Mouse (Mus musculus): ENCODE results near the gene 2310022B05Rik. TPM values are rescaled to one million over a fixed set of nuclear protein-coding genes. Genes with fewer than 3 reads are reported as not detected.

2310022B05Rik gene
- polyA plus RNA-seq, 1 experiment from 2014 or later = 30.6 TPM

DNA sequence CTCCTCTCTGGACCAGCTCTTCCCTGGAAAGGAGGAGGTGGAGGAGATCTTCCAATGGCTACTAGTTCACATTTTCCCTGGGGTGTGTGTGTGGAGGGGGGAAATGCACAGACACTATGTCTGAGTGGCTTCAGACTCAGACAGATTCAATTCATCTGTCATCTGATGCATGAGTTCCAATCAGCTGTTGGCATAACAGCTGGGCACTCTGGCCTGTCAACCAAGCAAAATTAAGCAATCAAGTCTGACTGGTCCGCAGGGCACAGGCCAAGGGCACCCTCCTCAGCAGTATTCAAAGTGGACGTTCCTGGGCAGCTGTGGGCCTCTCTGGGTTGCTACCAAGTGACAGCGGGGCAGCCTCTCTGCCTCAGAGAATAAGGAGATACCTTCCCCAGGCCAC lies 5.6 kb upstream of the 2310022B05Rik start:
- no peaks in the 10 kb centered on the region for H3K4me1 ChIP-seq (ENCODE audit: control insufficient read depth, insufficient read depth, low read length)
- H3K27ac ChIP-seq (ENCODE audit: low read depth, low read length) = no peak overlapping the region
- no peak overlapping the region for H3K4me3 ChIP-seq (ENCODE audit: low read depth, low read length)
- WGBS = 86% methylated on average over 3 of the region's 3 CpGs
- H3K27me3 ChIP-seq (replicated peaks; ENCODE audit: control insufficient read depth, insufficient read depth, low read length) = no peaks in the 10 kb centered on the region
- peaks cover 35% of the 10 kb centered on the region for H3K36me3 ChIP-seq (ENCODE audit: control insufficient read depth, insufficient read depth, low read length)
- ATAC-seq = no peak
- H3K4me2 ChIP-seq (ENCODE audit: low read length) = no peak overlapping the region
- H3K9me3 ChIP-seq (replicated peaks; ENCODE audit: control insufficient read depth, low read length) = no peaks in the 10 kb centered on the region
- no peak for DNase-seq (ENCODE audit: low spot score)
- H3K9ac ChIP-seq (ENCODE audit: low read length) = no peak overlapping the region

DNA sequence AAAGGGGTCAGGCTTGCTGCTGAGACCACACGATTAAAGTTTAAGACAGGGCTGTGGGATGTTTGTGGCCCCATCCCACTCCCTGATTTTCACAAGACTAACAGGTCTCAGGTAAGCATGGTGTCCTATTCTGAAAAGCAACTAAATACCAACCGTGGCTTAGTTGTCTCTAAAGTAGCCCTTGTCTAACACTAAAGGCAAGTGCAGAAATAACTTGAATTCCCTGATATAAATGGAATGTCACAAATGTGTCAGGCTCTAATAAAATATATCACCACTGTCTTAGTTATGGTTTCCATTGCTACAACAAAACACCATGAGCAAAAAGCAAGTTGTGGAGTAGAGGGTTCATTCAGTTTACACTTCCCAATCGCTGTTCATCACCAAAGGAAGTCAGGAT lies 1.2 kb upstream of the 2310022B05Rik start:
- Histone ChIP-seq H3K4me2 (ENCODE audit: low read length) (no peak overlapping the region), H3K4me3 (ENCODE audit: low read depth, low read length) (no peak overlapping the region), H3K4me1 (ENCODE audit: control insufficient read depth, insufficient read depth, low read length) (peaks cover 25% of the 10 kb centered on the region), H3K27ac (ENCODE audit: low read depth, low read length) (no peak overlapping the region), H3K9me3 (replicated peaks; ENCODE audit: control insufficient read depth, low read length) (no peaks in the 10 kb centered on the region), H3K36me3 (ENCODE audit: control insufficient read depth, insufficient read depth, low read length) (no peaks in the 10 kb centered on the region), H3K9ac (ENCODE audit: low read length) (no peak overlapping the region), H3K27me3 (replicated peaks; ENCODE audit: control insufficient read depth, insufficient read depth, low read length) (no peaks in the 10 kb centered on the region)
- DNase-seq (ENCODE audit: low spot score) = no peak
- WGBS = 92% methylated on average over 3 of the region's 3 CpGs
- no peak for ATAC-seq

DNA sequence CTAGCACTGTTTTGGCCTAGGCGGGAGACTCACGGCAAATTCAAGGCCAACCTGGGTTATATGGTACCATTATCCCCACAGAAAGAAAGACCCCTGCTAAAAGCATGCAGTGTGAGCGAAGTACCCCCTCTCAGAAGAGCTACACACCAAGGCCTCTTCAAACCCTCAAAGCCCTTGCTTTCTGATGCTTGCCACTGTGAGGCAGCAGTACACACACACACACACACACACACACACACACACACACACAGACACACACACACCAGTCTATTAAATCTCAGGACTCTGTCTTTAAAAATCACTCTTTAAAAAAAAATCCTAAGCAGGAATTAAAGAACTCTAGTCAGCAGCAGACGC lies 683 bp upstream of the 2310022B05Rik start:
- 0 out of 2 replicates have a peak, but pooled peaks have one; percentile 9 for ATAC-seq
- peak; percentile 46 for DNase-seq (ENCODE audit: low spot score)
- peak overlapping the region; percentile 84 for H3K27ac ChIP-seq (ENCODE audit: low read depth, low read length)
- H3K4me2 ChIP-seq (ENCODE audit: low read length) = peak overlapping the region; percentile 88
- 48% methylated on average over 4 of the region's 4 CpGs for WGBS
- H3K9me3 ChIP-seq (replicated peaks; ENCODE audit: control insufficient read depth, low read length) = no peaks in the 10 kb centered on the region
- peak overlapping the region; percentile 88 for H3K9ac ChIP-seq (ENCODE audit: low read length)
- H3K4me3 ChIP-seq (ENCODE audit: low read depth, low read length) = peak overlapping the region; percentile 92
- peaks cover 25% of the 10 kb centered on the region for H3K4me1 ChIP-seq (ENCODE audit: control insufficient read depth, insufficient read depth, low read length)
- H3K36me3 ChIP-seq (ENCODE audit: control insufficient read depth, insufficient read depth, low read length) = no peaks in the 10 kb centered on the region
- H3K27me3 ChIP-seq (replicated peaks; ENCODE audit: control insufficient read depth, insufficient read depth, low read length) = no peaks in the 10 kb centered on the region

DNA sequence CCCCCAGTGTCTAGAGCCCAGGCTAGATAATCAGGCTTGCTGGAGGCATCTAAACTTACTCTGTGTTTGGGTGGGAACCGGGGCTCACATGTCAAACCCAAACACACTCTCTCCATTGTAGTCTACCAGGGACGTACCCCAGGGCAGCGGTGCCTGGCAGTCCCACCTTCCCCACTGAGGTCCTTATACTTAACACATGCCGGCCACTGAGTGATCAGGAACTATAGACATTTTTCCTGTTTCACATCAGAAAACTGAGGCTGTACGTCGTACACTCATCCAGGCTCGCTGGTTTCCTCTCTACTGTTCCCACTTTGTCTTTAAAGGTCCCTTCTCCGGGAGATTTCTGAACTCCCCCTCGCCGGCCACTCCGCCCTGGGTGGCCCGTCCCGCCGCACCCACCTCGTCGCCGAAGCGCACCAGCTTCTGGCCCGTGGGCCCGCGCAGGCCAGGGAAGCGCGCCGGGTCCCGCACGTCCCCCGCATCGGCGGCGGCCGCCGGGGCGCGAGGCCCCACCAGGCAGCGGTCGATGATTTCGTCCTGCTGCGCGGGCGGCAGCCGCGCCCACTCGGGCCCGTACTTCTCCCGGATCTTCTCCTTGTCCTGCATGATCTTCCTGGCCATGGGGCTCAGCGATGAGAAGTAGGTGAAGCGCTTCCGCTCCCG lies 590 bp downstream of the 2310022B05Rik start:
- peak overlapping the region; percentile 88 for H3K9ac ChIP-seq (ENCODE audit: low read length)
- ATAC-seq (peak; percentile 58), DNase-seq (ENCODE audit: low spot score) (no peak)
- H3K4me2 ChIP-seq (ENCODE audit: low read length) = peak overlapping the region; percentile 88
- H3K36me3 ChIP-seq (ENCODE audit: control insufficient read depth, insufficient read depth, low read length) = no peaks in the 10 kb centered on the region
- H3K27me3 ChIP-seq (replicated peaks; ENCODE audit: control insufficient read depth, insufficient read depth, low read length) = no peaks in the 10 kb centered on the region
- H3K4me1 ChIP-seq (ENCODE audit: control insufficient read depth, insufficient read depth, low read length) = peaks cover 30% of the 10 kb centered on the region
- peak overlapping the region; percentile 92 for H3K4me3 ChIP-seq (ENCODE audit: low read depth, low read length)
- peak overlapping the region; percentile 84 for H3K27ac ChIP-seq (ENCODE audit: low read depth, low read length)
- under 1% methylated on average over 48 of the region's 49 CpGs for WGBS
- H3K9me3 ChIP-seq (replicated peaks; ENCODE audit: control insufficient read depth, low read length) = no peaks in the 10 kb centered on the region

DNA sequence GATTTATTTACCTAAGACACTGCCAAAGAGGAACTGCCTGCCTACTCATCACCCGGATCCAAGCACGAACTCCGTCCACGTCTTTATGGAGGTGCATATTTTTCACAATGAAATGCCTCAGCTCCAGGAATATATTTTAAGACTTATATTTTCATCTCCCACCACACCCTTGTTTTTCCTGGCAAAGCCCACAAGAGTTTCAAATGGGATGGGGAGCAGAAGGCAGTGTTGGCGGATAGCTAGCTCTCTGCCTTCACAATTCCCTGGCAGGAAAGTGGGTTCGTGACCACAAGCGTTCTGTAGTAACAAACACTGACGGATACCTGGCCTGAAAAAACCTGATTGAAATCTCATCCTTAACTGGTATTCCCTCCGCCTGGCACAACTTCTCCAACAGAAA lies 1.4 kb downstream of the 2310022B05Rik start:
- no peaks in the 10 kb centered on the region for H3K9me3 ChIP-seq (replicated peaks; ENCODE audit: control insufficient read depth, low read length)
- no peaks in the 10 kb centered on the region for H3K27me3 ChIP-seq (replicated peaks; ENCODE audit: control insufficient read depth, insufficient read depth, low read length)
- no peaks in the 10 kb centered on the region for H3K36me3 ChIP-seq (ENCODE audit: control insufficient read depth, insufficient read depth, low read length)
- H3K4me2 ChIP-seq (ENCODE audit: low read length) = peak overlapping the region; percentile 88
- ATAC-seq (no peak), DNase-seq (ENCODE audit: low spot score) (no peak)
- H3K9ac ChIP-seq (ENCODE audit: low read length) = peak overlapping the region; percentile 88
- H3K4me3 ChIP-seq (ENCODE audit: low read depth, low read length) = peak overlapping the region; percentile 92
- 0 out of 2 replicates have a peak overlapping the region, but pooled peaks have one; percentile 9 for H3K27ac ChIP-seq (ENCODE audit: low read depth, low read length)
- H3K4me1 ChIP-seq (ENCODE audit: control insufficient read depth, insufficient read depth, low read length) = peaks cover 30% of the 10 kb centered on the region
- 63% methylated on average over 9 of the region's 9 CpGs for WGBS

DNA sequence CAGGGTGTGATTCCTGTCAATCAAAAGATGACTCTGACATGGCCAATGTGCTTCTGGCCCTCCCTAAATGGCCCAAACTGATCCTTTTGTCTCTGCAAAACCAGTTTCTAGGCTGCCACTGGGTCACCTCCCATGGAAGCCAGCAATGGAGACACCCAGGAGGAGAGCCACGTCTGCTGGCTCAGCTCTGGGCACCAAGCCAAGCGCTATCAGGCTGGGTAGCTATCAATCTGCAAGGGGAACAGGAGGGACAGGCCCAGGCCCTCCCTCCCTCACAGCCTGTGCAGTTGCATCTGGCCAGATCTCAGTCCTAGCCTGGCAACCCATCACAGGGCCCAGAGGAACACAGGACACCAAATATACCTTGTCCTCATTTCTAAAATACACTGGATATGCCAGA lies 4.8 kb downstream of the 2310022B05Rik start:
- peaks cover 30% of the 10 kb centered on the region for H3K4me1 ChIP-seq (ENCODE audit: control insufficient read depth, insufficient read depth, low read length)
- H3K4me2 ChIP-seq (ENCODE audit: low read length) = no peak overlapping the region
- peak; percentile 52 for ATAC-seq

DNA sequence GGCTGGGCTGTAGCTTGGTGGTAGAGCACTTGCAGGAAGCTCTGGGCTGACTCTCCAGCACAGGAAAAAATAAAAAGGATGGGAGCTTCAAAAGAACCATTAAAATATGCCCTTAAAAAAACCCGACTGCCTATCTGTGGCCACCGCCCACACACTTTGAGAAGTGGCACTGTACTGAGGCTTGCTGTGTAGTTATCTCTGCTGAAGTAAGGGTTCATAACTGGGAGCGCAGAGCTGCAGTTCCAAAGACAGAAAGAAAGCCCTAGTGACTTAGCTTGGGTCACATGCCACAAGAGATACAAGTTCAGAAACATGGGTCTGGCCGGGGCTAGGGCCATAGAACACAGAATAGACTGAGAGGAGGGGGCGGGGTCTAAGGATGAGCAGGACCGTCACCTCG lies 5.2 kb downstream of the 2310022B05Rik start:
- no peak for ATAC-seq
- no peaks in the 10 kb centered on the region for H3K27me3 ChIP-seq (replicated peaks; ENCODE audit: control insufficient read depth, insufficient read depth, low read length)
- no peaks in the 10 kb centered on the region for H3K9me3 ChIP-seq (replicated peaks; ENCODE audit: control insufficient read depth, low read length)
- H3K4me3 ChIP-seq (ENCODE audit: low read depth, low read length) = no peak overlapping the region
- H3K4me2 ChIP-seq (ENCODE audit: low read length) = no peak overlapping the region
- DNase-seq (ENCODE audit: low spot score) = no peak
- peak overlapping the region; percentile 63; the same call in 1 of the 2 replicates for H3K27ac ChIP-seq (ENCODE audit: low read depth, low read length)
- 81% methylated on average over 7 of the region's 7 CpGs for WGBS
- no peak overlapping the region; the same call in 1 of the 2 replicates for H3K9ac ChIP-seq (ENCODE audit: low read length)
- peaks cover 30% of the 10 kb centered on the region for H3K4me1 ChIP-seq (ENCODE audit: control insufficient read depth, insufficient read depth, low read length)
- 0 out of 2 replicates have a peak, but pooled peaks cover 2% of the 10 kb centered on the region for H3K36me3 ChIP-seq (ENCODE audit: control insufficient read depth, insufficient read depth, low read length)

More for the DNA sequence above, 4.8 kb downstream of the 2310022B05Rik start:
- Histone ChIP-seq H3K27ac (ENCODE audit: low read depth, low read length) (peak overlapping the region; percentile 63; the same call in 1 of the 2 replicates), H3K9ac (ENCODE audit: low read length) (no peak overlapping the region; the same call in 1 of the 2 replicates), H3K27me3 (replicated peaks; ENCODE audit: control insufficient read depth, insufficient read depth, low read length) (no peaks in the 10 kb centered on the region), H3K36me3 (ENCODE audit: control insufficient read depth, insufficient read depth, low read length) (0 out of 2 replicates have a peak, but pooled peaks cover 2% of the 10 kb centered on the region), H3K9me3 (replicated peaks; ENCODE audit: control insufficient read depth, low read length) (no peaks in the 10 kb centered on the region), H3K4me3 (ENCODE audit: low read depth, low read length) (no peak overlapping the region)
- WGBS = 45% methylated on average over 2 of the region's 2 CpGs
- DNase-seq (ENCODE audit: low spot score) = peak; percentile 76

DNA sequence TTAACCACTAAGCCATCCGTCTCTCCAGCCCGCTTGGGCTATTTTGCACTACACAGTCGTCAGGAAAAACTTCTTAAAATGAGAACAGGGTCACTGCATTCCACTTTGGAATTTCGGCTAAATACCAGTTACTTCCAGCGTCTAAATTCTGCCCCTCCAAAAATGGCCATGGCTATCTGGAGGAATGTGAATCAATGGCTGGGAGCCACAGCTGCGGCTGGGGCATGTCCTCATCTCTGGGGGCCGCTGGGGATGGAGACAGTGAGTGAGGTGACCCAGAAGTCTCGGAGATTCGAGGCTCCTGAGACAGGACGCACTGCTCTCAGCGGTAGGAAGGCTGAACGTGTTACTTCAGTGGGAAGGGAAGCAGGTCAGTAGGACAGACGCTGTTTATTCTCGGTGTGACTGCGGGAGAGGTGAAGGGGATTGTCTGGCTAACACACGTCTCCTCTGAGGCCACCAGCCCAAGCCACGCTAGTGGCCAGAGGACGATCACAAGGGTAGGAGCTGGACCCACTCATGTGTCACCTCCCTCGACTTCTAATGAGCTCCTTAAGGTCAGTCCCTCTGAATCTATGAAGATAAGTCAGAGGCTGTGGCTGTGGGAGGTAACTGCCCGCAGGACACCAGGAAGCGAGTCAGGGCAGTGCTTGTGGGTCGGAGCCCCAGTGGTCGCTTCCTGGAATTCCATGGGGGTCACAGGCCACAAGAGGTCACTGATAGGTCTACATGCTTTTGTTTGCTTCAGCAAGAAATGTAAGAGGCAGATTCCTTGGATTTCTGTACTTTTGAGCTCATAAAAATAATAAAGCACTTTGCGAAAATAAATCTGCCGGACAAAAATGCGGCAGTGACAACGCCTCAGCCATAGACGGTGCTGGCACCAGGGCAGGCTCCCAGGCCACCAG lies 9.3 kb downstream of the 2310022B05Rik start:
- Histone ChIP-seq H3K36me3 (ENCODE audit: control insufficient read depth, insufficient read depth, low read length) (peaks cover 14% of the 10 kb centered on the region), H3K27ac (ENCODE audit: low read depth, low read length) (no peak overlapping the region), H3K9me3 (replicated peaks; ENCODE audit: control insufficient read depth, low read length) (no peaks in the 10 kb centered on the region), H3K27me3 (replicated peaks; ENCODE audit: control insufficient read depth, insufficient read depth, low read length) (no peaks in the 10 kb centered on the region), H3K4me3 (ENCODE audit: low read depth, low read length) (no peak overlapping the region), H3K9ac (ENCODE audit: low read length) (no peak overlapping the region), H3K4me2 (ENCODE audit: low read length) (no peak overlapping the region), H3K4me1 (ENCODE audit: control insufficient read depth, insufficient read depth, low read length) (peaks cover 7% of the 10 kb centered on the region)
- WGBS = 80% methylated on average over 28 of the region's 28 CpGs
- ATAC-seq (no peak), DNase-seq (ENCODE audit: low spot score) (no peak)

Data from forebrain, embryonic 14.5 days (tissue).